Mouse (Mus musculus) cerebellum, adult (tissue): Measurements from ENCODE around the gene Slc13a3.

Experiments
- ATAC-seq: cut with Nextera tagmentation; 2 replicates; pipeline ENCODE4 v1.9.2; 2017; ENCODE audit warnings: mild to moderate bottlenecking, moderate library complexity, mixed read lengths; ENCODE audit not compliant: insufficient number of reproducible peaks, low FRiP score, low TSS enrichment

The Slc13a3 gene

GRCm38 (mm10) chr2:165370348-165370747 is 102.7 kb downstream of the Slc13a3 start:
- ATAC-seq: no peak

- no peak for ATAC-seq
These were observed 104.5 kb downstream of the Slc13a3 start, which contains the start of gene Zfp663 for GRCm38 (mm10) chr2:165368496-165368895. Gene Zfp663, minus strand, starts transcription at chr2:165368729.

- ATAC-seq: no peak
These were observed 105.1 kb downstream of the Slc13a3 start for GRCm38 (mm10) chr2:165367868-165368439.

GRCm38 (mm10) chr2:165367047-165367520 is 105.9 kb downstream of the Slc13a3 start:
- no peak for ATAC-seq

GRCm38 (mm10) chr2:165364334-165365091 is 108.5 kb downstream of the Slc13a3 start:
- ATAC-seq: peak; percentile 76; the same call in 1 of the 2 replicates

- no peak for ATAC-seq
These were observed 109.7 kb downstream of the Slc13a3 start for GRCm38 (mm10) chr2:165363282-165363681.

GRCm38 (mm10) chr2:165360861-165361260 is 112.2 kb downstream of the Slc13a3 start:
- no peak for ATAC-seq
